Mouse (Mus musculus): ENCODE results near the gene Ccdc59. TPM values are rescaled to one million over a fixed set of nuclear protein-coding genes. Genes with fewer than 3 reads are reported as not detected.

Gene Ccdc59
- 3.4 and 4.5 TPM in 2 replicates for polyA plus RNA-seq (2012; rRNA removed)

GRCm38 (mm10) chr10:105840928-105841888 lies at the start of gene Ccdc59, which contains the start of gene Mettl25:
Gene Ccdc59 (plus strand): TSS chr10:105841067.
Gene Mettl25 (minus strand): TSS chr10:105841380.

Other genes starting within 250 kb of the Ccdc59 start
- 3.6 and 8.4 TPM in 2 replicates for gene Mettl25, start 313 bp downstream of the Ccdc59 start, polyA plus RNA-seq (2012; rRNA removed)

All from colon, adult 2 months (tissue).